Mouse (Mus musculus): Measurements from ENCODE around the gene Iqgap1.

DNA sequence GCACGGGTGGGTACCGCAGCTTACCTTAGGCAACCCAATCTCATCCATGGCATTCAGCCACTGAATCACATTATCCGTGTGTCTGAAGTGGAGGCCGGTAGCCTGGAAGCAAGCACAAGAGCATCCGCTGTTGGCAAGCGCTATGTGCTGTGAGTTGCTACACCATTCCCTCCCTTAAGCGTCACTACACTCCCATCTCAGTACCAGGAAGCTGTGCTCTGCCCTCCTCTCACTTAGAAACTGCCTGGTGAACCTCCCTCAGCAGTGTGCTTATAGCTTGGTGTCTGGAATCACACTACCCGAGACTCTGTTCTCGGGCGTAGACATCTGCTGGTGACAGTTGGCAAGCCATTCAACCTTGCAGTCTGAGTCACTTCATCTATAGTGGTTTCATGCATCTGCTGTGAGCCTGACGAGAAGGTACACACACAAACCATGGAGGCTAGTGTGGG lies 58.9 kb downstream of the Iqgap1 start:
- no peak for TF ChIP-seq CTCF (IDR thresholded peaks at IDR 0.05; ENCODE audit: control insufficient read depth, insufficient read depth, insufficient replicate concordance, low read depth, low read length)
- no peak for TF ChIP-seq POLR2A (IDR thresholded peaks at IDR 0.05; ENCODE audit: control insufficient read depth, low read depth, low read length)

Measured in testis, adult 2 months (tissue).